Mouse (Mus musculus) forebrain, embryonic 13.5 days (tissue): Measurements from ENCODE around the gene 2610042L04Rik. TPM values are rescaled to one million over a fixed set of nuclear protein-coding genes. Genes with fewer than 3 reads are reported as not detected.
"Not testable (repeated sequence)": the region's sequence is repeated elsewhere in the genome, so short reads cannot be mapped to it uniquely, and the experiment has no call there.

Experiments used
- ATAC-seq: fragments of 200-750 bp; cut with Nextera tagmentation; 2 replicates; pipeline ENCODE4 v1.8.0; 2017
- H3K27ac ChIP-seq: fragments of 300-500 bp; sonication (generic); 2 replicates; pipeline ENCODE4 v1.5.1; 2015; ENCODE audit warnings: inconsistent platforms, mild to moderate bottlenecking, moderate library complexity
- H3K27me3 ChIP-seq: fragments of 300-500 bp; sonication (generic); 2 replicates; pipeline ENCODE4 v1.6.1; 2015; ENCODE audit warnings: mild to moderate bottlenecking, inconsistent platforms
- H3K36me3 ChIP-seq: fragments of 300-500 bp; sonication (generic); 2 replicates; pipeline ENCODE4 v1.6.1; 2015; ENCODE audit warnings: mild to moderate bottlenecking, inconsistent platforms; ENCODE audit not compliant: poor library complexity, severe bottlenecking
- H3K4me1 ChIP-seq: fragments of 300-500 bp; sonication (generic); 2 replicates; pipeline ENCODE4 v1.6.1; 2015; ENCODE audit warnings: inconsistent platforms
- H3K4me2 ChIP-seq: fragments of 300-500 bp; sonication (generic); 2 replicates; pipeline ENCODE4 v1.6.1; 2015; ENCODE audit warnings: inconsistent platforms, mild to moderate bottlenecking, moderate library complexity
- H3K4me3 ChIP-seq: fragments of 300-500 bp; sonication (generic); 2 replicates; pipeline ENCODE4 v1.5.1; 2015; ENCODE audit warnings: mild to moderate bottlenecking, inconsistent platforms
- H3K9ac ChIP-seq: fragments of 300-500 bp; sonication (generic); 2 replicates; pipeline ENCODE4 v1.6.1; 2015; ENCODE audit warnings: mild to moderate bottlenecking, inconsistent platforms
- H3K9me3 ChIP-seq: fragments of 300-500 bp; sonication (generic); replicated peaks from 2 replicates; pipeline ENCODE4 v1.6.1; 2016; ENCODE audit warnings: inconsistent platforms
- WGBS: fragments of 180-500 bp; shearing (Covaris S2); methylation state at CpG from one replicate; pipeline ENCODE4 v1.1.7; 2015; 5-methylcytosine and 5-hydroxymethylcytosine counted together
- polyA plus RNA-seq: library from polyadenylated mRNA; unstranded; fragments of >200 nt; fragmentation: Nextera tagmentation; extraction: Ambion mirVana; gene quantifications from 2 replicates; pipeline ENCODE4 v1.2.1, GENCODE M21; 2015

Gene 2610042L04Rik
- 2.2 and 3.5 TPM in 2 replicates for polyA plus RNA-seq

- H3K4me3 ChIP-seq = peak within 1 kb of the TSS; percentile 46
- ATAC-seq, H3K9me3 ChIP-seq, H3K4me1 ChIP-seq, H3K27me3 ChIP-seq, H3K27ac ChIP-seq, H3K36me3 ChIP-seq: not testable (repeated sequence)
- WGBS = 3% methylated on average over 25 of the region's 48 CpGs
- peak within 1 kb of the TSS; percentile 52 for H3K9ac ChIP-seq
- peak within 1 kb of the TSS; percentile 68 for H3K4me2 ChIP-seq
These were observed at the start of gene 2610042L04Rik for GRCm38 (mm10) chr14:4334476-4335080. Gene 2610042L04Rik, plus strand, starts transcription at chr14:4334763.

- not testable (repeated sequence) for ATAC-seq, H3K36me3 ChIP-seq, H3K27ac ChIP-seq, H3K4me1 ChIP-seq, H3K27me3 ChIP-seq, H3K9me3 ChIP-seq, H3K9ac ChIP-seq, H3K4me3 ChIP-seq, H3K4me2 ChIP-seq
- no CpG with 5 or more reads among the region's 1 CpGs for WGBS
These were observed 17.6 kb upstream of the 2610042L04Rik start, which contains the start of gene Gm3149 for GRCm38 (mm10) chr14:4316983-4317382. Gene Gm3149, plus strand, starts transcription at chr14:4317283.

GRCm38 (mm10) chr14:4335506-4335905 lies 943 bp downstream of the 2610042L04Rik start:
- H3K9ac ChIP-seq, H3K4me1 ChIP-seq, ATAC-seq, H3K4me3 ChIP-seq, H3K9me3 ChIP-seq, H3K4me2 ChIP-seq, H3K27ac ChIP-seq, H3K36me3 ChIP-seq, H3K27me3 ChIP-seq: not testable (repeated sequence)
- WGBS = 7% methylated on average over 8 of the region's 8 CpGs

GRCm38 (mm10) chr14:4368991-4369390 lies 34.4 kb downstream of the 2610042L04Rik start:
- 96% methylated on average over 3 of the region's 3 CpGs for WGBS
- not testable (repeated sequence) for ATAC-seq, H3K4me2 ChIP-seq, H3K36me3 ChIP-seq, H3K4me1 ChIP-seq, H3K9ac ChIP-seq, H3K27me3 ChIP-seq, H3K4me3 ChIP-seq, H3K9me3 ChIP-seq, H3K27ac ChIP-seq

GRCm38 (mm10) chr14:4369691-4370090 lies 35.1 kb downstream of the 2610042L04Rik start:
- 83% methylated on average over 3 of the region's 3 CpGs for WGBS
- H3K4me1 ChIP-seq, H3K9me3 ChIP-seq, H3K4me2 ChIP-seq, ATAC-seq, H3K9ac ChIP-seq, H3K27me3 ChIP-seq, H3K4me3 ChIP-seq, H3K36me3 ChIP-seq, H3K27ac ChIP-seq: not testable (repeated sequence)

DNA sequence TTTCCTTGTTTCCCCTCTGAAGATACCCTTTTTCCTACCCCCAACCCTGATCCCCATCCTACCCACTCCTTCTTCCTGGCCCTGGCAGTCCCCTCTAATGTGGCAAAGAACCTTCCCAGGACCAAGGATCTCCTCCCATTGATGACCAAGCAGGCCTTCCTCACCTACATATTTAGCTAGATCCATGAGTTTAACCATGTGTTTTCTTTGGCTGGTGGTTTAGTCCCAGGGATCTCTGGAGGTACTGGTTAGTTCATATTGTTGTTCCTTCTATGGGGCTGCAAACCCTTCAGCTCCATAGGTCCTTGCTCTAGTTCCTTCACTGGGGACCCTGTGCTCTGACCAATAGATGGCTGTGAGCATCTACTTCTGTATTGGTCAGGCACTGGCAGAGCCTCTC lies 43.3 kb downstream of the 2610042L04Rik start:
- not testable (repeated sequence) for H3K4me1 ChIP-seq, H3K4me3 ChIP-seq, H3K9ac ChIP-seq, H3K9me3 ChIP-seq, ATAC-seq, H3K36me3 ChIP-seq, H3K27me3 ChIP-seq, H3K4me2 ChIP-seq, H3K27ac ChIP-seq

GRCm38 (mm10) chr14:4385606-4386005 lies 51.0 kb downstream of the 2610042L04Rik start:
- H3K36me3 ChIP-seq, H3K27ac ChIP-seq, ATAC-seq, H3K4me3 ChIP-seq, H3K27me3 ChIP-seq, H3K9me3 ChIP-seq, H3K4me2 ChIP-seq, H3K9ac ChIP-seq, H3K4me1 ChIP-seq: not testable (repeated sequence)

DNA sequence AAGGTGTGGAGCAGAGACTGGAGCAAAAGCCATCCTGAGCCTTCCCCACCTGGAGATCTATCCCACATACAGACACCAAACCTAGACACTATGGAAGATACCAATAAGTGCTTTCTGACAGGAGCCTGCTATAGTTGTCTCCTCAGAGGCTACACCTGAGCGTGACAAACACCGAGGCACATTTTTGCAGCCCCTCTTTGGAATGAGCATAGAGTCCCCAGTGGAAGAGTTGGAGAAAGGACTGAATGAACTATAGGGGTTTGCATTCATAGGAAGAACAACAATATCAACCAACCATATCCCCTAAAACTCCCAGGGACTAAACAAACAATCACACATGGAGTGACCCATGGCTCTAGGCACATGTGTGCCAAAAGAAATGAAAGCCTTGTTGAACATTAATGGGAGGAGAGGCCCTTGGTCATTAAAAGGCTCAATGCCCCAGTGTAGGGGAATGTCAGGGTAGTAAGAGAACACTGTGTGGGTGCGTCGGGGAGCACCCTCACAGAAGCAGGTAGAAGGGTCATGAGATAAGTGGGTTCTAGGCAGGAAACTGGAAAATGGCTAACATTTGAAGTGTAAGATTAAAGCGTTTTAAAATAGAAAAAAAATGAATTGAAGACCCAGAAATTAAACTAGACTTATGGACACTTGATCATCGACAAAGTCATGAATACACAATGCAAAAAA lies 58.4 kb downstream of the 2610042L04Rik start:
- not testable (repeated sequence) for H3K4me1 ChIP-seq, H3K9ac ChIP-seq, ATAC-seq, H3K36me3 ChIP-seq, H3K27me3 ChIP-seq, H3K27ac ChIP-seq, H3K9me3 ChIP-seq, H3K4me3 ChIP-seq, H3K4me2 ChIP-seq
- WGBS = 89% methylated on average over 2 of the region's 6 CpGs

DNA sequence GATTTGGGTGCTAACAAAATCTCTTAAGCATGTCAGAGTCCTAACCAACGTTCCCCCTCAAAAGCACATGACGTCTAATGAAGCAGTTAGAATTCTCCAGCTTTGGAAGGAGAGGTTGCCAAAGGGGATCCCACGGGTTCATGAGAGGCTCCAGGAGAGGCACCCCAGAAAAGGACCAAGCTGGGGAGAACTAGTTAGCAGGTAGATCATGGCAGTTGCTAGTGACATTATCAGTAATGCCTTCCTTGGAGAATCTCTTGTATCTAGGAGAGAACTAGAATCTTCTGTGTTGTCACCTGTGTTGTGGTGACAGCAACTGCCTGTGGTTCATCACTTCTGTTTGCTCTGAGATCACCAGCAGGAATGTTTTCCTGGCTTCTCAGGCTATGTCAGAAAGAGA lies 62.7 kb downstream of the 2610042L04Rik start, which contains the start of gene Gm3159:
Gene Gm3159 (plus strand): TSS at position 301 of the 400 bp plus-strand sequence.
- not testable (repeated sequence) for H3K4me1 ChIP-seq, H3K27ac ChIP-seq, ATAC-seq

DNA sequence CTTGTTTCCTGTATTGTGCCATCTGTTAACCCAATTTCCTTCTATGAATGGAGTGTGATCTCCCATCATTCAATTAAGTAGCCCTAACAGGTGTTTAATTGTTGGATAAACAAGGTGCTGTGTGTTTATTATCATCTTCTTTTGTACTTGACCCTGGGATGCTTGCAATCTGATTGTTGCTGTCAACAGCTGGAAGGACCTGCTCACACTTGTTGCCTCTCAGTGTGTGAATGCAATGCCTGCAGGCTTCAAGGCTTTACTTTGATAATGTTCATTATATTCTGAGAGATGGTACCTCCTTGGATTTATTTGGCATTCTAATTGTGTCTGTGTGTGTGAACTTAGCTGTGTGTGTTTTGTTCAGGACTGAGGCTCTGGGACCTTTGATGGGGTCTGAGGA lies 64.1 kb downstream of the 2610042L04Rik start:
- not testable (repeated sequence) for H3K4me3 ChIP-seq, H3K9ac ChIP-seq, ATAC-seq, H3K36me3 ChIP-seq, H3K4me1 ChIP-seq, H3K4me2 ChIP-seq, H3K27ac ChIP-seq, H3K9me3 ChIP-seq, H3K27me3 ChIP-seq

More for the DNA sequence above, 62.7 kb downstream of the 2610042L04Rik start, which contains the start of gene Gm3159:
- H3K27me3 ChIP-seq, H3K4me2 ChIP-seq, H3K4me3 ChIP-seq, H3K9ac ChIP-seq, H3K9me3 ChIP-seq, H3K36me3 ChIP-seq: not testable (repeated sequence)
- 80% methylated on average over 1 of the region's 3 CpGs for WGBS

DNA sequence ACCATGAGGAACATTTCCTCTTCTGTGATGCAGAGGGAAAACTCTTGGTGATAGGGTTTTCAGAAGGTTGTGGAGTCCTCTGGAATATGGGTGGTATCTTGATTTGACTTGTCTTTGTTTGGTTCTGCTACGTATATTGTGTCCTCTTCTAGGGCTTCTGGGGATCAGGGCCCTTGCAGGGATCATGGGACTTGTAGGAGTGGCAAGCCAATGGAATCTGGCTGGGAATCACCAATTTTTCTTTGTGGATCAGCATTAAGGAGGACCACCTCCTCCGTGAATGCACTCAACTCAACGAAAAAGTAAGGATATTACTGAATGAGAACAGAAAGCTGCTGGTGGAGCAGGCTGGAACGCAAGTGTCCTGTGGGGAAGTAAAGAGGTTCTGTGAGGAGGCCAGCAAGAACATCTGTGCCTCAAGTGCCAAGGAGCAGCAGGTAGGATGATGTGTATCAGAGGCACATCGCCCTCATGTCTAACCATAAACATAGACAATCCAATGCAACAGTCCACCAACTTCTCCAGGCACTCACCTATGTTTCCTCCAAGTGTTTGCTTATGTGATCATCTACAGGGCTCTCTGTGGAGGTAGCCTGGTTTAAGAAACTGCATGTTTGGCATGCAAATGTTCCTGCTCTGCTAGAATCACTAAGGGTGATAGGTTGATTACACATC lies 65.7 kb downstream of the 2610042L04Rik start:
- not testable (repeated sequence) for H3K4me3 ChIP-seq, H3K36me3 ChIP-seq, ATAC-seq, H3K27ac ChIP-seq, H3K27me3 ChIP-seq, H3K9me3 ChIP-seq, H3K4me2 ChIP-seq, H3K4me1 ChIP-seq, H3K9ac ChIP-seq
- 90% methylated on average over 5 of the region's 5 CpGs for WGBS

DNA sequence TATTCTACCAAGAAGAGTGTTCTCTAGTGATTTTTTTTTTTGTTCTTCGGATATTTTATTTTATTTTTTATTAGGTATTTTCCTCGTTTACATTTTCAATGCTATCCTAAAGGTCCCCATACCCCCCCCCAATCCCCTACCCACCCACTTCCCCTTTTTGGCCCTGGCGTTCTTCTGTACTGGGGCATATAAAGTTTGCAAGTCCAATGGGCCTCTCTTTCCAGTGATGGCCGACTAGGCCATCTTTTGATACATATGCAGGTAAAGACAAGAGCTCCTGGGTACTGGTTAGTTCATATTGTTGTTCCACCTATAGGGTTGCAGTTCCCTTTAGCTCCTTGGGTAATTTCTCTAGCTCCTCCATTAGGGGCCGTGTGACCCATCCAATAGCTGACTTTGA lies 66.7 kb downstream of the 2610042L04Rik start:
- H3K9ac ChIP-seq, H3K9me3 ChIP-seq, H3K4me2 ChIP-seq, H3K4me3 ChIP-seq, H3K4me1 ChIP-seq, H3K36me3 ChIP-seq, ATAC-seq, H3K27me3 ChIP-seq, H3K27ac ChIP-seq: not testable (repeated sequence)
- 84% methylated on average over 5 of the region's 5 CpGs for WGBS
